7 mouse cellular contexts compared by ENCODE assay signal in the genomic region with DNA sequence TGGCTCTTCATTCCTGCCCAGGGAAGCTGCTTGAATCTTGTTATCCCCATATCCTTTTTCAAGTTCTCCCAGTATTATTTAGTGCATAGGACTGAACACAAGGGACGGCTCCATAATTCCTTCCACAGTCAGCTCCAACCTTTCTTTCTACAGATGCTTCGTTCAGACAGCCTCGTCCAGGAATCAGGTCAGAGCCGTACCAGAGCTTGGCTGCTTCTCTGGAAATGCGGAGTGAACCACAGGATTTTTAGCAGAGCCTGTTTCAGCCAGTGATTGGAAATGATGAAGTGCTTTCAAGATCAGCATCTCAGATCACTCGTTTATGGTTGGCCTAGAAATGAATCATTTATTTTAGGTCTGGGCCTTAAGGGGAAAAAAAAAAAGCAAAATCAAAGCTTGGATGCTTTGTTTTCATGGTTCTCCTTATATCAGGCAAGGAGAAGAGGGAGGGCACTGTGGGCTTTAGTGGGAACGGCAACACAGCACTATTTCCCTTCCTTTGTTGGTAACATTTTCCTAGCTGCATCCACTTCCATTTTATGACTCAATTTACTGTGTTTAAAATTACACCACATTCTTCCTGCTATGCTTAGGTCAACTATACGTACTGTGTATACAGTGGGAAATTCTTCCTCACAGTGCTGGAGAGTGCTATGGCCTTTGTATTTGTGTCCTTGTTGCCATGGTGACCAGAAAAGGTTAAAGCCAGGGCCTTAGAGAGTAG.
A peak's percentile ranks its signal among the peaks of the same experiment; 100 is the strongest.
DNase-seq lines count a peak whose midpoint lies in the region; ATAC-seq and TF ChIP-seq lines count a peak whose summit lies in the region.

No protein-coding gene starts in this region.

- H3K27ac ChIP-seq in hindbrain, embryonic 10.5 days, result peak overlapping the region; percentile 66
- peak overlapping the region; percentile 61; the same call in 1 of the 2 replicates for H3K27ac ChIP-seq in liver, embryonic 13.5 days
- H3K27ac ChIP-seq in small intestine, adult 2 months (ENCODE audit: insufficient read depth, low read depth, low read length), result peak overlapping the region; percentile 80

- H3K27me3 ChIP-seq in hindbrain, embryonic 10.5 days (ENCODE audit: insufficient read depth, poor library complexity, severe bottlenecking), result no peaks in the 10 kb centered on the region
- H3K27me3 ChIP-seq in liver, embryonic 13.5 days, result no peaks in the 10 kb centered on the region
- H3K27me3 ChIP-seq in small intestine, adult 2 months (ENCODE audit: control insufficient read depth, insufficient read depth, low read length), result no peaks in the 10 kb centered on the region

- H3K4me2 ChIP-seq in liver, embryonic 13.5 days, result no peak overlapping the region

- no peak for TF ChIP-seq CTCF in small intestine, adult 2 months (IDR thresholded peaks at IDR 0.05; ENCODE audit: extremely low read depth, insufficient read length, insufficient replicate concordance, low read depth, low read length)

- ATAC-seq in liver, embryonic 13.5 days (ENCODE audit: low read depth), result peak; percentile 81

- DNase-seq in 416B (ENCODE audit: low read depth), result peak; percentile 61
- DNase-seq in NIH3T3 (ENCODE audit: low read depth), result peak; percentile 54
- DNase-seq in hindbrain, embryonic 10.5 days (ENCODE audit: low spot score), result peak; percentile 23
- DNase-seq in liver, embryonic 13.5 days, result no peak
- DNase-seq in gastrocnemius, adult 8-10 months (ENCODE audit: low spot score in 2 of 2), result no peak
- DNase-seq in layer of hippocampus, postnatal 25 days (ENCODE audit: extremely low spot score in 1 of 2, low spot score in 1 of 2), result no peak

- 52% methylated on average over 8 of the region's 8 CpGs for WGBS in hindbrain, embryonic 10.5 days
- 59% methylated on average over 8 of the region's 8 CpGs for WGBS in liver, embryonic 13.5 days (ENCODE audit: insufficient replicate concordance)
- 43% methylated on average over 8 of the region's 8 CpGs for WGBS in small intestine, adult 2 months

- H3K9me3 ChIP-seq in hindbrain, embryonic 10.5 days, result no peaks in the 10 kb centered on the region
- H3K9me3 ChIP-seq in liver, embryonic 13.5 days (replicated peaks), result no peaks in the 10 kb centered on the region

- H3K4me1 ChIP-seq in hindbrain, embryonic 10.5 days (replicated peaks), result peaks cover 22% of the 10 kb centered on the region
- peaks cover 7% of the 10 kb centered on the region for H3K4me1 ChIP-seq in liver, embryonic 13.5 days (replicated peaks)
- H3K4me1 ChIP-seq in small intestine, adult 2 months (ENCODE audit: control insufficient read depth, insufficient read depth, insufficient read length, low read length), result peaks cover 14% of the 10 kb centered on the region; the same call in 1 of the 2 replicates

- no peaks in the 10 kb centered on the region for H3K36me3 ChIP-seq in hindbrain, embryonic 10.5 days
- H3K36me3 ChIP-seq in liver, embryonic 13.5 days, result no peaks in the 10 kb centered on the region
- H3K36me3 ChIP-seq in small intestine, adult 2 months (ENCODE audit: control insufficient read depth, insufficient read depth, low read length), result no peaks in the 10 kb centered on the region

- no peak overlapping the region for H3K9ac ChIP-seq in liver, embryonic 13.5 days

- no peak for TF ChIP-seq POLR2A in small intestine, adult 2 months (IDR thresholded peaks at IDR 0.05; ENCODE audit: low read depth, low read length)

- no peak overlapping the region for H3K4me3 ChIP-seq in hindbrain, embryonic 10.5 days
- no peak overlapping the region for H3K4me3 ChIP-seq in liver, embryonic 13.5 days (replicated peaks)
- H3K4me3 ChIP-seq in small intestine, adult 2 months (ENCODE audit: low read depth, low read length), result no peak overlapping the region

Comparison
In these comparisons a context has a peak if more than half of its experiments do, and no peak if none do; other contexts are left out.
1. DNase-seq: peak in 416B (single experiment), NIH3T3 (single experiment) and hindbrain, embryonic 10.5 days (single experiment); none in liver, embryonic 13.5 days (single experiment), gastrocnemius, adult 8-10 months (0 of 2) and layer of hippocampus, postnatal 25 days (0 of 2).
2. Peak in every context shown above with its lines, with median percentiles within 50 percentile points of each other: H3K27ac ChIP-seq.